Mouse (Mus musculus) liver, embryonic 15.5 days (tissue): Measurements from ENCODE around the gene B4galnt1. TPM values are rescaled to one million over a fixed set of nuclear protein-coding genes. Genes with fewer than 3 reads are reported as not detected.
A peak's percentile ranks its signal among the peaks of the same experiment; 100 is the strongest.

Source experiments
- ATAC-seq: fragments of 200-750 bp; cut with Nextera tagmentation; 2 replicates; pipeline ENCODE4 v1.8.0; 2017; ENCODE audit warnings: moderate number of reproducible peaks, mild to moderate bottlenecking, moderate library complexity; ENCODE audit not compliant: insufficient read depth
- H3K27ac ChIP-seq: fragments of 300-500 bp; sonication (generic); replicated peaks from 2 replicates; pipeline ENCODE4 v1.5.1; 2015; ENCODE audit warnings: mild to moderate bottlenecking, inconsistent platforms
- H3K27me3 ChIP-seq: fragments of 300-500 bp; sonication (generic); 2 replicates; pipeline ENCODE4 v1.6.1; 2015; ENCODE audit warnings: mild to moderate bottlenecking, inconsistent platforms
- H3K36me3 ChIP-seq: fragments of 300-500 bp; sonication (generic); replicated peaks from 2 replicates; pipeline ENCODE4 v1.6.1; 2015; ENCODE audit warnings: moderate library complexity, mild to moderate bottlenecking, inconsistent platforms
- H3K4me1 ChIP-seq: fragments of 300-500 bp; sonication (generic); replicated peaks from 2 replicates; pipeline ENCODE4 v1.6.1; 2015; ENCODE audit warnings: inconsistent platforms
- H3K4me2 ChIP-seq: fragments of 300-500 bp; sonication (generic); 2 replicates; pipeline ENCODE4 v1.6.1; 2015; ENCODE audit warnings: moderate library complexity, mild to moderate bottlenecking, inconsistent platforms
- H3K4me3 ChIP-seq: fragments of 300-500 bp; sonication (generic); replicated peaks from 2 replicates; pipeline ENCODE4 v1.5.1; 2015; ENCODE audit warnings: mild to moderate bottlenecking, inconsistent platforms
- H3K9ac ChIP-seq: fragments of 300-500 bp; sonication (generic); 2 replicates; pipeline ENCODE4 v1.6.1; 2015; ENCODE audit warnings: moderate library complexity, mild to moderate bottlenecking, inconsistent platforms
- H3K9me3 ChIP-seq: fragments of 300-500 bp; sonication (generic); replicated peaks from 2 replicates; pipeline ENCODE4 v1.6.1; 2016; ENCODE audit warnings: inconsistent platforms
- WGBS: fragments of 180-500 bp; shearing (Covaris S2); methylation state at CpG from one replicate; pipeline ENCODE4 v1.1.7; 2015; ENCODE audit warnings: mixed read lengths; ENCODE audit not compliant: insufficient replicate concordance; 5-methylcytosine and 5-hydroxymethylcytosine counted together
- polyA plus RNA-seq: library from polyadenylated mRNA; unstranded; fragments of >200 nt; fragmentation: Nextera tagmentation; extraction: Ambion mirVana; gene quantifications from 2 replicates; pipeline ENCODE4 v1.2.1, GENCODE M21; 2015

B4galnt1 gene
- polyA plus RNA-seq, 1 experiment from 2014 or later, result 19.3 TPM

DNA sequence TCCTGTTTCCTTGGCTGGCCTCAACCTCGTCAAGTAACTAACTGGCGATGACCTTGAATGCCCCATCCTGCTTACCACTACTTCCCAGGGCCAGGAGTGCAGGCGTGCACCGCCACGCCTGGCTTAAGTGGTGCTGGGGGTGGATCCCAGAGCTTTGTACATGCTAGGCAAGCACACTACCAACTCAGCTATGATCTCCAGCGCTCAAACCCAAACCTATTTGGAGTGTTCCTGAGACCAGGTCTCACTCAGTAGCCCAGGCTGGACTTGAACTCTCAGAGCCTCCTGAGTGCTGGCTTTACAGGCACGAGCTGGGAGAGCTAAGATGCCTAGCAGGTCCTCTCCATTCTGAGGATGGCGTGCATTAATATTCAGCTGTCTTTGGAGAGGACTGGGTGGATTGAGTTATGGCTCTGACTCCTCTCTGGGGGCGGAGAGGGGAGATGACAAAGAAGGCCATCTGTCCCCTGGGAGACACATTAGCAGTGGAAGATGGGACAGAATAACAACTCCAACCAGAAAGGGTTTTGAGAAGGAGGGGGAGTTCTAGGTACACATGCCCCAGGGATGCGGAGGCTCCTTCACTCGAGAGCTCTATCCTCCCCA is 32.6 kb downstream of the B4galnt1 start:
- Histone ChIP-seq H3K4me2 (no peak overlapping the region), H3K36me3 (peaks cover 55% of the 10 kb centered on the region), H3K27me3 (no peaks in the 10 kb centered on the region), H3K4me3 (no peak overlapping the region), H3K9me3 (no peaks in the 10 kb centered on the region), H3K9ac (no peak overlapping the region), H3K4me1 (peaks cover 66% of the 10 kb centered on the region), H3K27ac (peak overlapping the region; percentile 48; the same call in 1 of the 2 replicates)
- 83% methylated on average over 11 of the region's 11 CpGs for WGBS
- ATAC-seq, result no peak

DNA sequence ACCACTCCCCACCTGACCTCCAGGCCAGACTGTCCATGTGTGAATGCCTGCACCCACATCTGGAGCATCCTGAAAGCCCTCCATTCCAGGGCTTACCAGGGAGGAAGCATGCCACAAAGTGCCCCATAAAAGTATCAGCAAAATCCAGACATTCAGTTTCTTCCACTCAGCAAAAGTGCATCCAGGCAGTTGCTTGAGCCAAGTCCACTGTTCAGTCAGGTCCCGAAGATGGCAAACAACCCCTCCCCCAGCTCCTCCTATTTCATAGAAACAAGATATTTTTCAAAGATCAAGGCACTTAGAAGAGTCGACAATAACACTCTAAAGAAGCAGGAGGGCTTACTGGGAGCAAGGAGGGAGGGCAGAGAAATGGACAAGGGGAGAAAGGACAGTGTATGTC is 33.5 kb downstream of the B4galnt1 start:
- no peak overlapping the region for H3K4me3 ChIP-seq
- H3K27ac ChIP-seq, result peak overlapping the region; percentile 48
- H3K4me2 ChIP-seq, result no peak overlapping the region
- no peaks in the 10 kb centered on the region for H3K9me3 ChIP-seq
- H3K4me1 ChIP-seq, result peaks cover 66% of the 10 kb centered on the region
- no peaks in the 10 kb centered on the region for H3K27me3 ChIP-seq
- 55% methylated on average over 2 of the region's 2 CpGs for WGBS
- no peak for ATAC-seq
- no peak overlapping the region for H3K9ac ChIP-seq
- H3K36me3 ChIP-seq, result peaks cover 59% of the 10 kb centered on the region

DNA sequence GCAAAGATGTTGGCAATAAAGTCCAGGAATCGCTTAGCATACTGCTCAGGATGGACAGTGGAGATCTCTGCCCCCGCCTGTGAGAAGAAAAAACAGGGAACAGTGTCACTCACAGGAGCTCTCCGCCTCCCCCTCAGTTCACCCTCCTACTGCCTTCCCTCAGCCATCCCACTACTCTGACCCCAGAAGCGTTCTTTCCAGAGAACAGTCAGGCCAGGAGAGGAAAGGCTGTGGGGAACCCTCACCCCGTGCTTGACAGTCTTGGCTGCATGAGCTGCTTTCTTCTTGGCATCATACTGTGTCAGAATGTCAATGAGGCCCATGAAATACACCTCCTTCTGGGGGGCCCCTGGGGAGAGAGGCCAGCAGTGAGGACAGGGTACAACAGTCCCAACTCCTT is 34.0 kb downstream of the B4galnt1 start:
- H3K27ac ChIP-seq, result peak overlapping the region; percentile 48; the same call in 1 of the 2 replicates
- H3K36me3 ChIP-seq, result peaks cover 65% of the 10 kb centered on the region
- no peak for ATAC-seq

DNA sequence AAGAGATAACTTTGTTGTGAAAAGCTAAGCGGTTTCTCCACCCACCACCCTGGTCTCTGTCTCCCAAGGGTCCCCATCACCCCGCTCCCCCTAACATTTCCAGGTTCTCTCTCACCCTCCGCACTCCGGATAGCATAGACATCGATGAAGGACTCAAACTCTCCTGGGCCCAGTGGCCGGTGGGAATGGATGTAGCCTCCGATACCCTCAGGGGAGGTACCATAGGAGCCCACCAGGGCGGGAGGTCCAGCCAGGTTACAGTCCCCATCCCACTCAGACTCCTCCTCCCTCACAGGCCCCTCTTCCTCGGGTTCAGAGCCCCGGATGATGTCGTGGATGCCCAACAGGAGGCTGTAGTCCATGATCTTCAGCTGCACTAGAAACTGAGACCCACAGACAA is 34.4 kb downstream of the B4galnt1 start:
- H3K27ac ChIP-seq, result peak overlapping the region; percentile 48
- H3K4me2 ChIP-seq, result no peak overlapping the region
- H3K4me1 ChIP-seq, result peaks cover 68% of the 10 kb centered on the region
- ATAC-seq, result no peak
- H3K27me3 ChIP-seq, result no peaks in the 10 kb centered on the region
- WGBS, result 89% methylated on average over 11 of the region's 11 CpGs
- peaks cover 66% of the 10 kb centered on the region for H3K36me3 ChIP-seq
- no peaks in the 10 kb centered on the region for H3K9me3 ChIP-seq
- no peak overlapping the region for H3K4me3 ChIP-seq
- H3K9ac ChIP-seq, result no peak overlapping the region

More for the DNA sequence above, 34.0 kb downstream of the B4galnt1 start:
- H3K4me2 ChIP-seq, result no peak overlapping the region
- H3K4me3 ChIP-seq, result no peak overlapping the region
- no peak overlapping the region for H3K9ac ChIP-seq
- 81% methylated on average over 5 of the region's 5 CpGs for WGBS
- no peaks in the 10 kb centered on the region for H3K9me3 ChIP-seq
- no peaks in the 10 kb centered on the region for H3K27me3 ChIP-seq
- H3K4me1 ChIP-seq, result peaks cover 68% of the 10 kb centered on the region

DNA sequence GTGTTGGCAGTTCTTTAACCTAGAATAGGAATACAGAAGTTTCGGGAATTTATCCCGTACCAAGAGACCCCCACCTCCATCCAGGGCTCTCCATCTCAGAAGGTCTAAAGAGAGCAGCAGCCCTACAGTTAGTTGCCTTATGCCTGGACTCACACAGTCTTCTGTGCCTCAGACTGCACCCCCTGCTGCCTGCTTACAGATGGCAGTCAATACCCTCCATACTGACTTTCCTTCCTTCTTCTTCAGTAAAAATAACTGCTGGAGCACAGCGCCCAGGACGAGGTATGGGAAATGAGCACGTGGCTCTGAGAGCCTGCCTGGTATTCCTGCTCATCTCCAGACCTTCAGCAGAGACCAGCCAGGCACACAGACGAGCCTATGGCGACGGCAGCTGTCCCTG is 35.3 kb downstream of the B4galnt1 start:
- Histone ChIP-seq H3K4me3 (no peak overlapping the region), H3K4me1 (peaks cover 67% of the 10 kb centered on the region), H3K36me3 (peaks cover 74% of the 10 kb centered on the region), H3K9ac (no peak overlapping the region), H3K9me3 (no peaks in the 10 kb centered on the region), H3K4me2 (no peak overlapping the region), H3K27ac (peak overlapping the region; percentile 20; the same call in 1 of the 2 replicates), H3K27me3 (no peaks in the 10 kb centered on the region)
- WGBS, result 79% methylated on average over 8 of the region's 8 CpGs
- ATAC-seq, result no peak

DNA sequence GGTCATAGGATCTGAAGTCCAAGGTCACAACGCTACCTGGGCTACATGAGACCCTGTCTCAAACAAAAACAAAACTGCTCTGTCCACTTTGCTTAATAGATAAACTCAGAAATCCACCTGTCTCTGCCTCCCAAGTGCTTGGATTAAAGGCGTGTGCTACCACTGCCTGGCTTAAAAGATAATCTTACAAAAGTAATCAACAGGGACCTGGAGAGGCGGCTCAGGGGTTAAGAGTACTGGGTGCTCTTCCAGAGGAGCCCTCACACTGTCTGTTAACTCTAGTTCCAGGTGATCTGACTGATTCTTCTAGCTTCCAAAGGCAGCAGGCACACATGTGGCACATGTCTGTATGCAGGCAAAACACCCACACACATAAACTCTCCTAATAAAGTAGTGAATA is 38.1 kb downstream of the B4galnt1 start:
- Histone ChIP-seq H3K4me3 (peak overlapping the region; percentile 2; the same call in 1 of the 2 replicates), H3K36me3 (peaks cover 83% of the 10 kb centered on the region), H3K9me3 (no peaks in the 10 kb centered on the region), H3K4me1 (peaks cover 83% of the 10 kb centered on the region), H3K9ac (peak overlapping the region; percentile 33), H3K27me3 (no peaks in the 10 kb centered on the region), H3K27ac (peak overlapping the region; percentile 98), H3K4me2 (peak overlapping the region; percentile 67)
- ATAC-seq, result peak; percentile 76
- WGBS, result 32% methylated on average over 3 of the region's 3 CpGs

DNA sequence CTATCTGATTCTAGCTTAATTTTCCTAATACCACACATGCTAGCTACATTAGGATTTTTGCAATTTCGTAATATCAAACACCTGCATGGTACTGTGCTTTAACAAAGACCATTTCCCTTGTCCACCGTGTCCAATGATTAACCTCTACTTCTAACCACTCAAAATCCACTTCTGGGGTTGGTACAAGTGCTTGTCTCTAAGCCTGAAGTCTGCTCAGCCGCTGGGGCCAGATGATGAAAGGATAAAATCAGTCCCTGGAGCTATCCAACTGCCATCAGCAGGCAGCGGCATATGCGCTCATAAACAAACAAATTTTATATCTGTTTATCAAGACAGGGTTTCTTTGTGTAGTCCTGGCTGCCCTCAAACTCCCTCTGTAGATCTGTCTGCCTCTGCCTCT is 39.6 kb downstream of the B4galnt1 start:
- Histone ChIP-seq H3K27me3 (no peaks in the 10 kb centered on the region), H3K9ac (peak overlapping the region; percentile 50), H3K4me3 (peak overlapping the region; percentile 40), H3K9me3 (no peaks in the 10 kb centered on the region), H3K4me1 (peaks cover 86% of the 10 kb centered on the region), H3K27ac (peak overlapping the region; percentile 98), H3K36me3 (peaks cover 82% of the 10 kb centered on the region), H3K4me2 (peak overlapping the region; percentile 67)
- WGBS, result 26% methylated on average over 5 of the region's 5 CpGs
- peak; percentile 7 for ATAC-seq

DNA sequence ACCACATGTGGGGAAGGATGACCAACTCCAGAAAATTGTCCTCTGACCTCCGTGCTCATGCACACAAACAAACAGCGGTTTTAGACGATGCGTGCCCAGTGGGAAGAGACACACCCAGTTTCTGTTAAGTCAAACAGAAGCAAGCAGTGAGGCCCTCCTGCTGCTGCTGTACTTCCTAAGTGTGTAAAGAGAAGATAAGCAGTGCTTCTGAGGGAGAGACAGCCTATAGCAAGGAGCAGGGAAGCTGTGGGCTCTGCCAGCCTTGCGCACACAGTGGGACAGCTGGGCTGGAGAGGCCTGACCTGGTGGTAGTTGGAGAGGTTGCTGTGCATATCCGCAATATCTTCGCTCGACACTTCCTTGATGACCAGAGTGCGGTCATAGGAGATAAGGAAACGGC is 40.3 kb downstream of the B4galnt1 start:
- WGBS, result 14% methylated on average over 10 of the region's 10 CpGs
- Histone ChIP-seq H3K27ac (peak overlapping the region; percentile 98), H3K4me1 (peaks cover 93% of the 10 kb centered on the region), H3K4me2 (peak overlapping the region; percentile 67), H3K36me3 (peaks cover 74% of the 10 kb centered on the region), H3K9ac (peak overlapping the region; percentile 50), H3K4me3 (peak overlapping the region; percentile 40), H3K9me3 (no peaks in the 10 kb centered on the region), H3K27me3 (no peaks in the 10 kb centered on the region)
- peak; percentile 91 for ATAC-seq

DNA sequence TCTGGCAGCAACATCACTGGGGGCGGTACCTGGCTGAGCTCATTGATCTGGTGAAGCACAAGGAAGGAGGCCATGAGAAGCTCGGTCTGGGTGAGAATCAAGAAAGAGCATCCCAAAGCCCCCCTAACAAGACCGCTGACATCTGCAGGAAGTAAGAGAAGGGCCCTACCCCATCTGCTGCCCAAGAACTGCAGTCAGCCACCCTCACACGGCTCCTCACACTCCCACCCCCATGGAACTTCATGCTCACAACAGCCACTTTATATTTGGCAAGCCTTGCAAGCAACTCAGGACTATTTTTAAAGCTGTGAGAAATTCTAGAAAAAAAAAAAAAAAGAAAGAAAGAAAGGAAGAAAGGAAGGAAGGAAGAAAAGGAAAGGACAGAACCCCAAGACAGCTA is 43.9 kb downstream of the B4galnt1 start:
- H3K9ac ChIP-seq, result peak overlapping the region; percentile 95; the same call in 1 of the 2 replicates
- H3K4me2 ChIP-seq, result peak overlapping the region; percentile 84
- no peaks in the 10 kb centered on the region for H3K9me3 ChIP-seq
- 76% methylated on average over 4 of the region's 4 CpGs for WGBS
- ATAC-seq, result no peak
- H3K27ac ChIP-seq, result peak overlapping the region; percentile 88
- no peaks in the 10 kb centered on the region for H3K27me3 ChIP-seq
- H3K4me3 ChIP-seq, result peak overlapping the region; percentile 93; the same call in 1 of the 2 replicates
- peaks cover 77% of the 10 kb centered on the region for H3K4me1 ChIP-seq
- peaks cover 45% of the 10 kb centered on the region for H3K36me3 ChIP-seq

DNA sequence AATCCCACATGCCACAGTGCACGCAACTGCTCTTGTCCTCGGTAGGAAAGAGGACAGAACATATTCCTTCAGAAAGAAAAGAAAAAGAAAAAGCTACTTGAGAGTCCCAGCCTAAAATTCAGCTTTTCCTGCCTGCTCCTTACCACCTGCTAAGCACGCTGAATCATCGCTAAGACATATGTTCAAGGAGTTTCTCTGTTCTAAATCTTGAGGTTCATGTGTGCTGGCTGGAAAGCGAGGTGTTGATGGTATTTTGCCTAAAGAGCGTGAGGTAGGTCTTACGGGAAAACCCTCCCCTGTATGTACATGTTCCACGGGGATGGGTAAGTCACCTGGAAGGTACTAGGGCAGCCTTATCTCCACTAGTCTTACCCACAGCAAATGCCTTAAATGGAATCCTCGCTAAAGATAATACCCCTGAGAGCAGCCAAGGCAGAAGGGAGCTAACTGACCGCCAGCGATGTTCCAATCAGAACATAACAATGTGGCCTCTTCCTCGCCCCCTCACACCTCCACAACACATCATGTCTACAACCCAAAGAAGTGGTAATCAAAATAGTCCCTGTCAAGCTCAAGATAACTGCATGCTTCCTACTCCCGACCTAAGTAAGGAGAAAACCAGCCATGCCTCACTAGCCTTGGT is 45.0 kb downstream of the B4galnt1 start:
- Histone ChIP-seq H3K4me3 (peak overlapping the region; percentile 93), H3K27me3 (no peaks in the 10 kb centered on the region), H3K36me3 (peaks cover 36% of the 10 kb centered on the region), H3K27ac (peak overlapping the region; percentile 88), H3K4me2 (peak overlapping the region; percentile 84), H3K9ac (peak overlapping the region; percentile 95), H3K4me1 (peaks cover 75% of the 10 kb centered on the region), H3K9me3 (no peaks in the 10 kb centered on the region)
- ATAC-seq, result no peak
- 46% methylated on average over 13 of the region's 13 CpGs for WGBS

DNA sequence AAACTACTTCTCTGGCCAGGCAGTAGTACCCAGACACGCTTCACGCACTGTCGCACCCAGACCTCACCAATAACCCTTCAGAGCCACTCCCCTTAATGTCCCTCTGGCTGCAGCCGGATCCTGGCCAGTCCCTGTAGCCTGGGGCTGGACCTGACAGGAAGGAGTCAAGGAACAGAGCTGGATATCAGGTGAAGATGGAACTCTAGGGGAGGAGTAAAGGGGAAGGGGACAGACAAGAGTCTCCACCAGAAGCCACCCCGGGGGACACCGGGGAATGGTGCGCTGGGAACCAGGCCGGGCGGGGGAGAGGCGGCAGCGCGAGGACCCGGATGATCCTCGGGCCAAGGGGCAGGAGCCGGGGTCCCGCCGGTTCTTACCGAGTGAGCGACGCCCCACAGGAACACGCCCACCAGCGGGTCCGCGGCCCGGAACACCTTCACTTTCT is 46.0 kb downstream of the B4galnt1 start:
- peak overlapping the region; percentile 93 for H3K4me3 ChIP-seq
- under 1% methylated on average over 25 of the region's 25 CpGs for WGBS
- no peaks in the 10 kb centered on the region for H3K9me3 ChIP-seq

More for the DNA sequence above, 46.0 kb downstream of the B4galnt1 start:
- Histone ChIP-seq H3K9ac (peak overlapping the region; percentile 95), H3K27ac (peak overlapping the region; percentile 88), H3K27me3 (no peaks in the 10 kb centered on the region), H3K4me2 (peak overlapping the region; percentile 84), H3K36me3 (peaks cover 34% of the 10 kb centered on the region), H3K4me1 (peaks cover 66% of the 10 kb centered on the region)
- ATAC-seq, result peak; percentile 72
